ENCODE assay signal across 8 mouse cellular contexts in the genomic region with DNA sequence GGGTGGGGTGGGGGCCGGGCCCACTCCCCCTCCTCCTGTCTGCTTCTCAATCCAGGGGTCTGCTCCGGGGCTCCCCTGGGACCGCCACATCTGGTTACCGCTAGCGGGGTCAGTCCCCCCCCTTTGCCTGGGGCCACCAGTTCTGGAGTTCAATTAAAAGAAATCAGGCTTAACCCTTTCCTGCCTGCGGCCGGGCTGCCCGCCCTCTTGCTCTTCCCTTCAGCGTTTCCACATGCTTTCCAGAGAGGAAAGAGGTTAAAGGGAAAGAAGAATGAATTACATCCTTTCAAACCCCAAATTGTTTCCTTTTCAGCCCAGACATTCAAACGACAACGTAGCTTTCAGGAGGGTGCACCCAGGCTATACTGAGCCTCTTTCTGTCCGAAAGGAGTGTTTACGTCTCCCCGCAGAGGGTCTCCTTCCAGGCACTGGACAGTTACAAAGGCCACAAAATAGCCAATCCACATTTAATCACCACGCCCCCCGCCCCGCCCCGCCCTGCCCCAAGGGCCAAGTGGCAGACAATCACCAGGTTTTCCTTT. TPM values are rescaled to one million over a fixed set of nuclear protein-coding genes. Genes with fewer than 3 reads are reported as not detected.
DNase-seq lines count a peak whose midpoint lies in the region; ATAC-seq and TF ChIP-seq lines count a peak whose summit lies in the region.

No protein-coding gene starts in this region.

- no peaks in the 10 kb centered on the region for H3K9me3 ChIP-seq in lung, postnatal 0 days (ENCODE audit: low read length)
- H3K9me3 ChIP-seq in limb, embryonic 11.5 days (ENCODE audit: control insufficient read depth, low read length): no peaks in the 10 kb centered on the region

- TF ChIP-seq POLR2A in cerebellum, adult 2 months (IDR thresholded peaks at IDR 0.05; ENCODE audit: borderline replicate concordance, insufficient read depth, low read length): no peak

- no peak for TF ChIP-seq CTCF in lung, postnatal 0 days (IDR thresholded peaks at IDR 0.05)
- no peak for TF ChIP-seq CTCF in cerebellum, adult 2 months (IDR thresholded peaks at IDR 0.05; ENCODE audit: borderline replicate concordance, insufficient read depth, low read depth, low read length)

- H3K36me3 ChIP-seq in lung, postnatal 0 days (ENCODE audit: insufficient read depth, low read length): no peaks in the 10 kb centered on the region
- H3K36me3 ChIP-seq in limb, embryonic 11.5 days (ENCODE audit: control insufficient read depth, insufficient read depth, low read length): no peaks in the 10 kb centered on the region

- H3K9ac ChIP-seq in lung, postnatal 0 days (replicated peaks; ENCODE audit: low read depth): 0 out of 2 replicates have a peak overlapping the region, but pooled peaks have one; percentile 20
- peak overlapping the region; percentile 100 for H3K9ac ChIP-seq in limb, embryonic 11.5 days (ENCODE audit: low read length)

- no peak for TF ChIP-seq EP300 in lung, postnatal 0 days (IDR thresholded peaks at IDR 0.05)

- DNase-seq in lung, postnatal 0 days (ENCODE audit: low spot score): no peak
- DNase-seq in lung, postnatal 10 days: no peak
- peak; percentile 93 for DNase-seq in forelimb bud, embryonic 11.5 days (ENCODE audit: low read depth, low spot score)
- peak; percentile 98 for DNase-seq in limb, embryonic 11.5 days (ENCODE audit: low spot score)
- peak; percentile 41 for DNase-seq in retina, embryonic 14.5 days (ENCODE audit: low spot score)
- no peak for DNase-seq in adrenal gland, postnatal 4 days (ENCODE audit: low spot score in 2 of 2)
- DNase-seq in cerebellum, adult 2 months: no peak
- DNase-seq in right cerebral cortex, postnatal 25 days: no peak

- peaks cover 20% of the 10 kb centered on the region; the same call in 1 of the 2 replicates for H3K27me3 ChIP-seq in lung, postnatal 0 days (replicated peaks; ENCODE audit: insufficient read depth, low read length)
- no peaks in the 10 kb centered on the region for H3K27me3 ChIP-seq in limb, embryonic 11.5 days (ENCODE audit: control insufficient read depth, insufficient read depth, low read length)
- peaks cover 12% of the 10 kb centered on the region; the same call in 1 of the 2 replicates for H3K27me3 ChIP-seq in cerebellum, adult 2 months (ENCODE audit: control insufficient read depth, insufficient read depth, low read length)

- H3K27ac ChIP-seq in lung, postnatal 0 days (ENCODE audit: low read length): peak overlapping the region; percentile 88; the same call in 1 of the 2 replicates
- peak overlapping the region; percentile 96 for H3K27ac ChIP-seq in limb, embryonic 11.5 days (replicated peaks; ENCODE audit: low read depth, low read length)
- H3K27ac ChIP-seq in cerebellum, adult 2 months (ENCODE audit: insufficient read depth, low read length): no peak overlapping the region

- ATAC-seq in lung, postnatal 0 days: no peak
- ATAC-seq in limb, embryonic 11.5 days (ENCODE audit: insufficient number of reproducible peaks, low FRiP score, low TSS enrichment, low read depth): peak; percentile 78

- H3K4me1 ChIP-seq in lung, postnatal 0 days (ENCODE audit: insufficient read depth, low read depth, low read length): peaks cover 22% of the 10 kb centered on the region; the same call in 1 of the 2 replicates
- peaks cover 65% of the 10 kb centered on the region for H3K4me1 ChIP-seq in limb, embryonic 11.5 days (ENCODE audit: control insufficient read depth, insufficient read depth, low read length)
- H3K4me1 ChIP-seq in cerebellum, adult 2 months (ENCODE audit: control insufficient read depth, insufficient read depth, low read length): no peaks in the 10 kb centered on the region; the same call in 1 of the 2 replicates

- H3K4me3 ChIP-seq in lung, postnatal 0 days (ENCODE audit: low read depth, low read length): peak overlapping the region; percentile 71
- peak overlapping the region; percentile 96 for H3K4me3 ChIP-seq in limb, embryonic 11.5 days (ENCODE audit: low read depth, low read length)
- no peak overlapping the region for H3K4me3 ChIP-seq in cerebellum, adult 2 months (replicated peaks; ENCODE audit: insufficient read depth, low read depth, low read length)

- peak overlapping the region; percentile 88 for H3K4me2 ChIP-seq in lung, postnatal 0 days (replicated peaks; ENCODE audit: low read depth, low read length)
- H3K4me2 ChIP-seq in limb, embryonic 11.5 days (ENCODE audit: low read depth, severe bottlenecking): peak overlapping the region; percentile 80

- whole genome bisulfite sequencing in lung, postnatal 0 days: 5% methylated on average over 18 of the region's 18 CpGs
- 0% methylated on average over 18 of the region's 18 CpGs for WGBS in limb, embryonic 11.5 days
- 6% methylated on average over 18 of the region's 18 CpGs for WGBS in cerebellum, adult 2 months

RNA-seq across cellular contexts. Expression of a gene that starts 0.5 kb away (rescaled TPM):
- polyA plus RNA-seq in lung, postnatal 0 days (2015; fragmentation: Nextera tagmentation; extraction: Ambion mirVana): 21.1 and 21.4 TPM in 2 replicates
- 62.2 and 68.3 TPM in 2 replicates for polyA plus RNA-seq in limb, embryonic 11.5 days (2014; fragmentation: Nextera tagmentation; extraction: Ambion mirVana)
- total RNA-seq in adrenal gland, postnatal 4 days (2021): 10 to 100 TPM; 27.5 to 28.1 TPM
- 1.7 and 2.2 TPM in 2 replicates for polyA plus RNA-seq in cerebellum, adult 2 months (2012; rRNA removed)

Comparison
In these comparisons a context has a peak if more than half of its experiments do, and no peak if none do; other contexts are left out.
1. DNase-seq: peak in forelimb bud, embryonic 11.5 days (single experiment), limb, embryonic 11.5 days (single experiment) and retina, embryonic 14.5 days (single experiment); none in lung, postnatal 0 days (single experiment), lung, postnatal 10 days (single experiment), adrenal gland, postnatal 4 days (0 of 2), cerebellum, adult 2 months (0 of 2) and right cerebral cortex, postnatal 25 days (single experiment).